Mouse (Mus musculus) B cell, adult 2 months (primary cell): Measurements from ENCODE around the gene Xlr5b.
"Not testable (repeated sequence)": the region's sequence is repeated elsewhere in the genome, so short reads cannot be mapped to it uniquely, and the experiment has no call there.

ENCODE experiments used
- DNase-seq, 2 experiments: peaks; one replicate each; pipeline ENCODE4 v3.0.0; 2022

Gene Xlr5b

GRCm38 (mm10) chrX:73148496-73148895, at the start of gene Xlr5b:
Gene Xlr5b, plus strand, starts transcription at chrX:73148796.
- DNase-seq = not testable (repeated sequence)

GRCm38 (mm10) chrX:73116747-73117146, 31.8 kb upstream of the Xlr5b start, which contains the start of gene Gm14685:
Gene Gm14685, plus strand, starts transcription at chrX:73117047.
- DNase-seq = not testable (repeated sequence)

GRCm38 (mm10) chrX:73122859-73123829, 25.5 kb upstream of the Xlr5b start:
- not testable (repeated sequence) for DNase-seq

GRCm38 (mm10) chrX:73143218-73143618, 5.4 kb upstream of the Xlr5b start:
- not testable (repeated sequence) for DNase-seq

- DNase-seq = not testable (repeated sequence)
Observed at GRCm38 (mm10) chrX:73149350-73149749, 754 bp downstream of the Xlr5b start, which contains the start of gene DXBay18. Gene DXBay18, minus strand, starts transcription at chrX:73149450.

- DNase-seq = not testable (repeated sequence)
Observed at GRCm38 (mm10) chrX:73176889-73177288, 28.3 kb downstream of the Xlr5b start, which contains the start of gene Spin2d. Gene Spin2d, minus strand, starts transcription at chrX:73176989.

- DNase-seq = not testable (repeated sequence)
Observed at GRCm38 (mm10) chrX:73191934-73192333, 43.3 kb downstream of the Xlr5b start, which contains the start of gene Xlr3b. Gene Xlr3b, plus strand, starts transcription at chrX:73192207.
